Mouse (Mus musculus) telencephalon, adult 2 months (tissue): ENCODE measurements around the gene Qprt.
"Not testable (repeated sequence)": the region's sequence is repeated elsewhere in the genome, so short reads cannot be mapped to it uniquely, and the experiment has no call there.

Experiments used
- DNase-seq: peaks from one replicate; pipeline ENCODE4 v3.0.0-alpha.2; 2011; ENCODE audit warnings: low read depth, low spot score

Gene Qprt

DNA sequence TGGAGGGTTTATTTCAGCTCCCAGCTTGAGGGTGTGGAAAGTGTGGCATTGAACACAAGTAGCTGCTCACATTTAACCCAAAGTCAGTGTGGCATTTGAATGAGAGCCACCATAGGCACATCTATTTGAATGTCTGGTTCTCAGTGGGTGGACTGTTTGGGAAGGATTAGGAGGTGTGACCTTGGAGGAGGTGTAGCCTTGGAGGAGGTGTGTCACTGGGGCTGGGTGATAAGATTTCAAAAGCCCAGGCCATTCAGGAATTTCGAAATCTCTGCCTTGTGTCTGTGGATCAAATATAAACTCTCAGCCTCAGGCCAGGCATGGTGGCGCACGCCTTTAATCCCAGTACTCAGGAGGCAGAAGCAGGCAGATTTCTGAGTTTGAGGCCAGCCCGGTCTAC lies 23.1 kb downstream of the Qprt start:
- no peak for DNase-seq

DNA sequence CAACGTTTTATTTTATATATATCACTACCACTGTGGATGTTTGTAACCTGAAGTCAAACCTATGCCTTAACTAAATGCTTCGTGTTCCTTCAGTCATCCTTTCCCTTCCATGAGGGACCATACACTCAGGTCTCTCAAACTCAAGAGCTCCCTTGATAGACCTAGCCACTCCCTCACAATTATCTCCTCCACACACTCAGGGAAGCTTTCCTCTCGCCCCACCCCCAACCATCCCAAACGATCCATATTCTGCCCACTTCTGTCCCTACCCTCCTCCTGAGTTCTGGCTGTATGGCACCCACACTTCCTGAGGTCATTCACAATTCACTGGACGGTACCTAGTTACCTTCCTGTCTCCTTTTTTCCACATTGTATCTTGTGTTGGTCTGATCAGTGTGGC lies 23.5 kb downstream of the Qprt start:
- no peak for DNase-seq

DNA sequence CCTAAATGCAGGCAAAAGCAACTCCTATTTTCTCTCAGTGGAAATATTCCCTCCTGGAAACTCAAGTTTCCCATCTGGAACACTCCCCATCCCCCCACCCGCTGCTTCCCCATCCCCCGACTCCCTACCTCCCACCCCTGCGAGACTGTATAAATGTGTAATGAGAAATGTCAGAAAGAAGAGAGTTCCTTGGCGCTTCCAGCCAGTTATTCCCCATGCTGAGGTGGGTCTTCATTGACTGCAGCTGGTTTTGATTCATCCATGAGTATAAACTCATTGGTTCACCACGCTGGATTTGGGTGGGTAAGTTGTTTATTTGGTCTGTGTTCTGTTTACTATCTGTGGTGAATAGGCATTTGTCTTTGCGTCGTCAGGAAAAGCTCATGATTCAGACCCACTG lies 25.6 kb downstream of the Qprt start:
- DNase-seq: no peak

DNA sequence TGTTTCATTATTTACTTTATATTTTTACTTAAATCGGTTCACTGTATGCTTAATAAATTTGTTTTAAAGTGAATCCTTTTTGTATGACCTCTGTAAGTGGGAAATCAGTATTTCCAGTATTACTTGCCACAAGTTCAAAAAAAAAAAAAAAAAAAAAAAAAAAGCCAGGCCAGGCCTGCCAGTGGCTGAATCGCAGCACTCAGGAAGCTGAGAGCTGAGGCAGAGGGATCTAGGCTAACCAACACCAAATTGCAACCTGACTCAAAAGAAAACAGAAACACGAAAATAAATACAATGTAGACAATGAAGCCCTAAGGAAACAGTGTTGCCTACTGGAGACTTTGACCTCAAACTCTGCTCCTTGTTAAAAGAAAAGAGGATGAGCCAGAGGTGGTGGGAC lies 28.1 kb downstream of the Qprt start:
- no peak for DNase-seq

DNA sequence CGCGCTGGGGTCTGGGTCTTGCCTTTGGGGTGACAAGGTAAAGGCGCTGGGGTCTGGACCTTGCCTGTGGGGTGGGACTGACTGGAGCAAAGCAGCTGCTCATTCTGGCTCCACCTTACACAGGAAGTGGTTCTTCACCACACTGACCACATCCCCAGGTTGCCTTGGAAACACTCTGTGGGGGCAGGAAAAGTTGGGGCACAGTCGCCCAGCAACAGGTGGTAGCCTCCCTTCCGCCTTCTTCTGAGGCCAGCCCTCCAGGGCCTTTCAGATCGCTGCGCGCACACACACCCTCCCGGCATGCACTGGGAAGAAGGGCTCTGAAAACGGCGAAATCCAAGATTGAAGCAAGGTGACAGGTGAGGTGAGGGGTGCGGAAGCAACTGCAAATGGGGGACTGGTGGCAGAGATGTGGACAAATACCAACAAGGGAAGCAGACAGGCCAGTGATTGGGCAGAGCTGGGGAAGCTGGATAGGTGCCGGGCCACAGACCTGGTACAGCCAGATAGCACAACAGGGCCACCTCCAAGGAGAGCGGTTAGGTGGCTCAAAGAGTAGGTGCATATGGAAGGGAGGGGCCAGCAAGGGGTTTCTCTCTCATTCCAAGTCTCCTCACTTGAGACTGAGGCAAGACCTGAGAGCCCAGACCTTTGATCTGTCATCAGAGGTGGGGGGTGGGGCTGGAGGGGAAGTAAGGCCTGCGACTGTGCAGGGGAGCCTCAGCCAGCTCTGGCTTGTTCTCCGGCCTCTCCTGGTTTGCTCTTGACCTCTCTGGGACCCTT lies 30.7 kb downstream of the Qprt start, which contains the start of gene AI467606:
Gene AI467606 (plus strand): TSS at position 246 of the 783 bp plus-strand sequence.
- no peak for DNase-seq

DNA sequence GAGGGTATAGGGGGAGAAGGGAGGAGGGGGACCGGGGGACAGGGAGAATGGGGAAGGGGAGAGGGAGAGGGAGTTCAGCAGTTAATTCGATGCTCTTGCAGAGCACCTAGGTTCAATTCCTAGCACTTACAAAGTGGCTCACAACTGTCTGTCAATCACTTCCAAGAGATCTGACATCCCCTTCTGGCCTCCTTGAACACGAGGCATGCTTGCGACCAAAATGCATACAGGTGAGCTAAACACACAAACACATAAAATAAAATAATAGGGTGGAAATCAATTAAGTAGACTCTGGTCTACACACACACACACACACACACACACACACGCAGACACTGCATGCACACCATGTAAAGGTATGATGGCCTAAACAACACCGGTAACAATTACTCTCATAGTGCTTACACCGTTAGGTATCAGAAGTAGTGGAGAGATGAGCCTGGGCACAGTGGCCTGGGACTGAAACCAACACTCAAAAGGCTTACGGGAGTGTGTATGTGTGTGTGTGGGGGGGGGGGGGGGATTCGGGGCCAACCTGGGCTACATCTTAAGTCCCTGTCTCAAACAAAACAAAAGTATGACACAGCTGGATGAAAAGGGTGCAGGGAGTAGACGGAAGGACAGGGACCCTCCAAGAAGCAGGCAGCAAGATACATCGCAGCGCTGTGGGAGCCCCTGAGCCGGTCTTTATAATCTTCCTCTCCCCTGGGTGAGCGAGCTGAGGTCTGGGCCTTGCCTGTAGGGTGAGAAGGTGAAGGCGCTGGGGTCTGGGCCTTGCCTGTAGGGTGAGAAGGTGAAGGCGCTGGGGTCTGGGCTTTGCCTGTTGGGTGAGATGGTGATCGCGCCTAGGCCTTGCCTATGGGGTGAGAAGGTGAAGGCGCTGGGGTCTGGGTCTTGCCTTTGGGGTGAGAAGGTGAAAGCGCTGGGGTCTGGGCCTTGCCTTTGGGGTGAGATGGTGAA lies 31.6 kb downstream of the Qprt start:
- DNase-seq: no peak

DNA sequence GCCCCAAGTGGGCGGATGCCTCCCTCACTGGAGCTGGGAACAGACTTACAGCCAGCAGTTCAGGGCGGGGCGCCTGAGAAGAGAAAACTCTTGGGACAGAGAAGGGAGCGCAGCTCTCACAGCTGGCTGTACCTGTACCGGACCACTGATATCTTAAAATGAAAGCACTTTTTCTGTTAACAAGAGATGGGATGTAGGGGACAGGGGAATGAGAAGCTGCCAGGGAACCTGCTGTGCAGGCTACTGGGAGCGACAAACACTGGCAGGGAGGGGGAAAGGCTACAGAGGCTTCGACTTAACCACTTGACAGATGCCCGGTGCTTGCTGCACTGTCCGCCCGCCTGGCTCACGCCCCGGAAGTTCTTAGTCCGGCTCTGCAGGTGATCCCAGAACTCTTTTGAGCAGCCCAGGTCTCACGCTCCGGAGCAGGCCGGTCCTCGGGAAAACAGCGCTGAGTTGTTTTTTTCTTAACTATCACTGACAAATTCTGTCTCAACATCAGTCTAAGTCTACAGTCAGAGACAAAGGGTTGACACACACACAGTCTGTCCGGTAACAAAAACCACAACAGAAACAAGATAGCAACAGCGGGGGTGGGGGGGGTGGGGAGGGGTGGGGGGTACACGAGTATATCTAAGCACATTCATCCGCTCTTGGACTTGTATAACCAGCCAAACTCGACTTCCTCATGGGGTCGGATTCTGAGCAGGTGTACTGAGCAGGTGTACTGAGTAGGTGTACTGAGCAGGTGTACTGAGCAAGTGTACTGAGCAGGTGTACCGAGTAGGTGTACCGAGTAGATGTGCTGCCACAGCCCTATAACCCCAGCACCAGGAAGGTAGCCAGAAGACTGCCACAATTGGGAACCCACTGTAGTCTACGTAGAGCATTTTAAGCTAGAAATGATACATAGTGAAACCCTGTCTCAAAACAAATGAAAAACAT lies 32.9 kb downstream of the Qprt start:
- DNase-seq: no peak

DNA sequence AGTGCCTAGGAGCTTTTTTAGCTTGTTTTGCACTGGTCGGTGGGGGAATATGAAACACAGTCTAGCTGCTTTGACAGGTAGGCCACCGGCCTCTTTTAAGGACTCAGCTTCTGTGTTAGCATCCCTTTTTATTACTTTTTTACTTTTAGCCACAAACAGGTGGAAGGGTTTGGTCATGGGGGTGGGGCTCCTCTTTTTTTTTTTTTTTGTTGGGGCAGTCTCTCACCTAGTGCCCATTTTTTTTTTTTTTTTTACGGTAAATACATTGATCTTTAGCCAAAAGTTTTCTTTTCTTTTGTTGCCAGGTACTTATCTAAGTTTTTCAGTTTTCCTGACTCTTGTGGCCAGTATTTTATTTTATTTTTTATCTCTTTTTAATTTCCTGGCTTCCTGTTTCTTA lies 33.9 kb downstream of the Qprt start:
- no peak for DNase-seq

DNA sequence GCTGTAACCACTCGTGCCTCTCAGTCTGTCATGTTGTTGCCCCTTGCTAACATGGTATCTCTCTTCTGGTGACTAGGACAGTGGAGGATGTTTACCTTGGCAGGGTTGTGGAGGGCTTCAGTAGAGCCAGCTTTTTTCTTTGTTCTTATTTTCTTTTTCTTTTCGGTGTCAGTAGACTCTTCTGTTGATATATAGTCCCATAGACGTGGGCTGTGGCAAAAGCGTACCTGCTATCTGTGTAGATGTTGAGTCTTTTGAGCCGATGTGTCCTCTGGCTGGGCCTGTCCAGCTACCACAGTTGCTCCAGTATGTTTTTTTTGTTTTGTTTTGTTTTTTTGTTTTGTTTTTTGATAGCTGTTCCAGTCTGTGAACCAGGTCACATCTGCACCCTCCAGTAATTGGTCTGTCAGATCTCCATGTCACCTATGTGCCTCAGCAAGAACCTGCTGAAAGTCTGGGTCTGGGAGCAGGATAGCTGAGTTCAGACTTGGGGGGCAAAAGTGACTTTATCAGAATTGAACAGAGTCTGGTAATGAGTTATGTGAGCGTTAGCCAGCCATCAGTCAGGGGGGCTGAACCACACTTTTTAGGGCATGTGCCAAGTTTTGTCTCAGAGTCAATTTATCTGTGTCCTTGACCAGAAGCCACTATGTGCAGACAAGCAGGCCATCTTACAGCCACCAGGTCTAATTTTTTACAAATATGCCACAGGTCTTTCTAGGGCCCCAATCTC lies 34.6 kb downstream of the Qprt start, which contains the start of gene Zg16:
Gene Zg16 (minus strand): TSS at position 51 of the 733 bp plus-strand sequence.
- not testable (repeated sequence) for DNase-seq

DNA sequence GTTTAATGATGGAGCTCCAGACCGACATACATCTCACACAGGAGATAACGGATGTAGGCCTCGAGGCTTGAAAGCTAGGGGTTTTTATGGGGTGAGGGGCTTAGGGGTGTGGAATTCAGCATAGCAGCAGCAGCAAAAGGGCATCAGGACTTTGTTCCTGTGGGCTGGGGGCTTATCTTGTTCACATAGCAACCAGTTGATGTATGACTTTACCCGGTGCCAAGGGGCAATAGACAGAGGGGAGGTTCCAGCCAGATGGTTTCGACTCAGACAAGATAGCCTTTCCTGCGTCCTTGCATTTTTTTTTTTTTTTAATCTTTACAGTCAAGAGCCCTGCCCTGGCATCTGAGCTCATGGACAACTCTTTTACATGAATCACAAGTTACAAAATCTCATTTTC lies 36.3 kb downstream of the Qprt start:
- not testable (repeated sequence) for DNase-seq

DNA sequence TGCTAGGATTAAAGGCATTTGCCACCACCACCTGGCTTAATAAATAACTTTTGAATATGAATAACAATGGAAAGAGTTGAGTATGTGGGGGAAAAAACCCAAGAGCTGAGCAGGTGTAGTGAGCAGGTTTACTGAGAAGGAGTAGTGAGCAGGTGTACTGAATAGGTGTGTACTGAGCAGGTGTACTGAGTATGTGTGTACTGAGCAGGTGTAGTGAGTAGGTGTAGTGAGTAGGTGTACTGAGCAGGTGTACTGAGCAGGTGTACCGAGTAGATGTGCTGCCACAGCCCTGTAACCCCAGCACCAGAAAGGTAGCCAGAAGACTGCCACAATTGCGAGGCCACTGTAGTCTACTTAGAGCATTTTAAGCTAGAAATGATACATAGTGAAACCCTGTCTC lies 37.2 kb downstream of the Qprt start:
- no peak for DNase-seq

DNA sequence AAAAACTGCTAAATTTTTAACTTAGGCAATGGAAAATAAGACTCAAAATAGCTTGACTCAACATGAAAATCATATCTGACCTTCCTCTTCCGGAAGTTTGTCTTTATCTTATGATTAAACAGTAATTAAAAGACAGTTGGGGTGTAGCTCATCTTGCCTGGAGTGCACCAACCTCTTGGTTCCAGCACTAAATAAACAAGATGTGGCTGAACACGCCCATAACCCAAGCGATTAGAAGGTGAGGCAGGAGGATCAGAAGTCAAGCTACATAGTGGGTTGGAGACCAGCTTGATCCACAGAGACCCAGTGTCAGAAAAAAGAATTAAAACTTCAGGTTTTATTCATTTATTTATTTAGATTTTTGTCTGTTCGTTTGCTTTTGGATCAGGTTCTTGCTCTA lies 38.3 kb downstream of the Qprt start:
- no peak for DNase-seq

DNA sequence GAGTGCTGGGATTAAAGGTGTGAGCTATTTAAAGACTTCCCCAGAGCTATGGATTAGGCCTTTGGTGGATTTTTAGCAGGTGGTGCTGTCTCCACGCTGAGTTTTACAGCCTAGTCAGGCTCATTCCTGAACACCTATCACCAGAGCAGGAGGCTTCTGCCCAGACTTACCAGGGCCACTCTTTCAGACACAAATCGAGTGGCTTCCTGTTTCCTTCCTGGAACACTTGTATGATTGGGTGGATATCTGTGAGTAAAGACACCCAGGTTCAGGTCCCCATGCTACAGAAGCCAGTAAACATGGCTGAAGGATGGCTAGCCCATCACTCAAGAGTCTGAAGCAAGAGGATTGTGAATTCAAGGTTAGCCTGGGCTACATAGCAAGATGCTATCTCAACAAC lies 39.0 kb downstream of the Qprt start:
- DNase-seq: no peak

DNA sequence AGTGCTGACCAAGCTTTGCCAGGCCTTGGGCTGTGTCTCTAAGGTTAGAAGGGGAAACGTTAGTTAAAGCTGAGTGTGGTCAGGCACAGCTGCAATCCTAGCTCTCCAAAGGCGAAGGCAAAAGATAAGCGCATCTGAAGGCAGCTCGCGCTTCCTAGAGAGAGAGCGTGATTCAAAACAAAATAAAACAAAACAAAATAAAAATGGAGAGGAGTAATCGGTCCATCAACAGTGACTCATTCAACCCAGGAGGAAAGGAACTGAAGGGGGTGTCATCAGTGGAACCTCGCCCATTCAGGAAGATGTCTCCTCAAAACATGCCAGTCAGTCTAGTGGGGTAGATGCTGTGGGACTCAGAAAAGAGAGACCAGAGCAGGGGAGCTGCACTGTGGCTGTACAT lies 39.8 kb downstream of the Qprt start:
- DNase-seq: no peak

DNA sequence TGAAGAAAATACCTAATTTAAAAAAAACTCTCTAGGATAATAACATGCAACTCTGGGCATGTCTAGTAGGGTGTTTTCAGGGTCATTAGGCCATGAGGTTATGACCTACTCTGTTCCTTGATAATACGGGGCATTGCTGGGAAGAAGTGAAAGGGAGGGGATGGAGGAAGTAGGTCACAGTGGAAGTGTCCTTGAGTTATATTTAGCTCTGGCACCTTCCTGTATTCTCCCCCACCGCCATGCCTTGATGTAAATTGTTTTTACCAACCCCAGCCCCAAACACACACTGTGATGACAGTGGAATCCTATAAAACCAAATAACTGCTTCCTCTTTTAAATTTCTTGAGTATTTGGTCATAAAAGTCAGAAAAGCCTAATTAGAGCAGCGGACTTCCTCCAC lies 42.0 kb downstream of the Qprt start:
- DNase-seq: no peak

DNA sequence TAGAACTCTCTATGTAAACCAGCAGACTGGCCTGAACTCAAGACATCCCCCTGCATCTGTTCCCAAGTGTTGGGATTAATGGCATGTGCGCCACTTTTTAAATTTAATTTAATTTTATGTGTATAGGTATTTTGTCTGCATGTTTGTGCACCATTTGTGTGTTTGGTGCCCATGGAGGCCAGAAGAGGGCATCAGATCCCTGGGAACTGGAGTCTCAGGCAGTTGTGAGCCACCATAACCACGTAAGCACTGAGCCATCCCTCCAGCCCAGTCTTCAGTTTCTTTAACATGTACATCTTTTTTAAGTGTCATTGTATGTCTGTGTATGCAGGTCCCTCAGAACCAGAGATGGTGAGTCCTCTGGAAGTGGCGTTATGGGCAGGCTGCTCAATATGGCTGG lies 44.3 kb downstream of the Qprt start:
- DNase-seq: no peak

DNA sequence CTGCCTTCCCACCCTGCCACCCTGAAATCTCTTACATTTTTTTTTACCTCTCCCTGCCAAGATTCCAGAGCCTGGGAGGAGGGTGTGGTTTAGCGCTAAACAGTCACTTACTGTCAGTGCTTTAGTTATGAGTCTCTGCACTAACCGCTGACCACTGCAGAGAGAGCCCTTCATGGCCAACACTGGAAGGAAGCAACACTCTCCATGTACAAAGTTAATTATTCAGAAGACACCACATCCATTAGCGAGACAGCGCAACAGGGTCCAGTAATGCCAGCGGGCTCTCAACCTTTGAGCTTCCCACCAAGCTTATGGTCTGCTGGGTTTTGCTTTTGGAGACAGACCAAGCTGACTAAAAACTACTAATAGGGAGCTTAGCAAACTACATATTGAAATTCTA lies 45.8 kb downstream of the Qprt start:
- no peak for DNase-seq

DNA sequence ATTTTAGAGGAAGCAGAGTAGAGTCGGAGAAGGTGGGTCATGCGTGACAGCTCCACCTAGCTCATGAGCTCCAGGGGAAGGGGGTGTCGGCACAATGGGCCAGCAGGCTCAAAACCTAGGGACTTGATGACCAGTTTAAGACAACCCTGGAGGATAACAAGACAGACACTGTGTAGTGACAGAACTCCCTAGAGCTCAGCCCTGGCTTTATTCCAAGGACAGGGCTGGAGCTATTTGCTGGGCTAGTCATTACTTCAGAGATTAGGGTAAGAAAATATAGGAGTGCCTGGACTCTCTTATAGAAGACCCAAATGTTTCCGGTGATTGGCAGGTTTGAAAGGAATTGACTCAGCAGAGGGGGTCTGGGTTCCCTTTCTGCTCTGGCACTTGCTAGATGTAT lies 48.8 kb downstream of the Qprt start:
- no peak for DNase-seq

DNA sequence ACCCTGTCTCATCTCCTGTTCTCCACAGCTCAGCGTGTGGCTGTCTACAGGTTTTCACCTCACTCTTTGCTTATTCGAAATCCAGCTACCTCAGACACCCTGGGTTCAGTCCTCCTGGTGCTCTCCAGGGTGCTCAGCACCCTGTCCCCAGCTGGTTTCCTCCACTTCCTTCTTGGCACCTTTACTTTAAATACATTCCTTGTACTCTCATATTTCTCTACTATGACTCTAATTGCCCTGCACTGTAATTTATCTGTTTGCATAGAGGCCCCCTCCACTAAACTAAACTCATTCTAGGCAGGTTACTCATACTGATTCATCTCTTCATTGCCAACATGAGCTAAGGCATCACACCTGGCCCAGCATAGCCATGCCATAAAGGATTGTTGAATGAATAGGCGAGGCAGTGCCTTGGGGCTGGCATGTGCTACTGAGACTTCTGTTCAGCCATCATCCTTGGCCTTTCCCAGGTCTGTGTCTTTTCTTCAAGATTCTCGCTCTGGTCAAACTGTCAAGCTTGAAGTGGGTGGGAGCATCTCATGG lies 51.1 kb downstream of the Qprt start:
- no peak for DNase-seq

DNA sequence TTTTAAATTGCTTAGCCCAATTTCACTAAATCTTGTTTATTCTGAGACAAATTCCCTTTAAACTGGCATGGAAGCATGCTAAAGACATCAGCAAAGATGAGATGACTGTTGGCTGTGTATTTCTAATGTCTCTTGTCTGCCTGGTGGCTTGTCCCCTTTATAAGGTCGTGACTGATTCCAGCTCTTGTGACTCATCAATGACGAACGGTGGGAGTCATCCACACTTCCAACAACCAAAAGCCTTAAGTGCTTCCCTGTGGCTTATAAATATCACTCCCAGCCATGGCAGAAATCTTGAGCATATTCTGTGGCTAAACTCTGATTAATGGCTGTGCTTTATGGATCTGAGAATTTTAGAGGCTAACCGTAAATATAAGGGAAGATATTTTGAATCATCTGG lies 55.7 kb downstream of the Qprt start:
- no peak for DNase-seq

DNA sequence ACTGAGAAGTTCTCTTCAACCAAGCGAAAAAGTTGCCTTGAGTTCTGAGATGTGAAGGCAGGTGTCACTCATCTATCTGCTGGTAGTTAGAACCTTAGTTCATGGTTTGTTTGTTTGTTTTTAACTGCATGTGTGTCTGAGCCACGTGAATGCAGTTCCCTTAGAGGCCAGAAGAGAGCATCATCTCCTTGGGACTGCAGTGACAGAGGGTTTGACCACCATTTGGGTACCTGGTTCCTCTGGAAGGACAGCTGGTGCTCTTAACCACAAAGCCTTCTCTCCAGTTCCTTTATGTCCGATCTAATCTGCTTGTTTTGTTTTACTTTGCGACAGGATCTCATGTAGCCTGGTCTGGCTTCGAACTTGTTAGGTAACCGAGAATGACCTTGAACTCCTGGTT lies 56.5 kb downstream of the Qprt start:
- no peak for DNase-seq
